8 mouse cellular contexts compared by ENCODE assay signal in the genomic region with DNA sequence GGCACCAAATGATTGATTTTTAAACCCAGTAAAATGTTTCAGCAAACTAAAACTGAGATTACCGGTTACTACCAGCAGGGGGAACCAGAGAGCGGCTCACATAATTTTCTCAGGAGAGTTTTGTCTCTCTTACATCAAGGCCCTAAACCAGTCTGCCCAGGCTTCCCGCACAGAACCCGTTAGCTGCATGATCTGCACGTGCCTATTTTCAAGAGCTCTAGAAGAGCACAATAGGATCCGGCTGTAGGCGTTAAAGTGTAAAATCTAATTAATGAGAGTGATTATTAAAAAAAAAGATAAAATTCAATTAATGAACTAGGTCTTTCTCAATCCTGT. TPM values are rescaled to one million over a fixed set of nuclear protein-coding genes. Genes with fewer than 3 reads are reported as not detected.
DNase-seq lines count a peak whose midpoint lies in the region; ATAC-seq and TF ChIP-seq lines count a peak whose summit lies in the region.

No protein-coding gene starts in this region.

- WGBS in embryonic facial prominence, embryonic 10.5 days = 9% methylated on average over 7 of the region's 7 CpGs

- peak; percentile 25; the same call in 1 of the 2 replicates for ATAC-seq in G1E (ENCODE audit: extremely low read depth, insufficient number of reproducible peaks, low FRiP score, poor library complexity, severe bottlenecking)
- ATAC-seq in inflammation-experienced regulatory T-cells, adult 6 months = no peak

- TF ChIP-seq CTCF in G1E (IDR thresholded peaks at IDR 0.05; ENCODE audit: low read depth, low read length) = peak; percentile 57

- H3K4me3 ChIP-seq in G1E (ENCODE audit: low read depth, low read length) = no peak overlapping the region
- no peak overlapping the region for H3K4me3 ChIP-seq in embryonic facial prominence, embryonic 10.5 days

- H3K27me3 ChIP-seq in G1E (ENCODE audit: insufficient read depth, low read length) = no peaks in the 10 kb centered on the region
- no peaks in the 10 kb centered on the region for H3K27me3 ChIP-seq in embryonic facial prominence, embryonic 10.5 days (replicated peaks; ENCODE audit: low read depth, poor library complexity, severe bottlenecking)

- intact Hi-C loops in heart, postnatal 14 days (cut with DNase I) = loop anchor here (2.0 to 5.0 kb wide), 6 partner anchors 42 to 292 kb away; partner anchors contain the start of genes Cped1 and Tspan12

- no peaks in the 10 kb centered on the region for H3K36me3 ChIP-seq in G1E (replicated peaks)
- H3K36me3 ChIP-seq in embryonic facial prominence, embryonic 10.5 days (replicated peaks) = peaks cover 35% of the 10 kb centered on the region

- no peaks in the 10 kb centered on the region for H3K9me3 ChIP-seq in G1E (replicated peaks)
- H3K9me3 ChIP-seq in embryonic facial prominence, embryonic 10.5 days = no peaks in the 10 kb centered on the region

- peak; percentile 30 for DNase-seq in G1E (ENCODE audit: low spot score)
- DNase-seq in adrenal gland, postnatal 25 days = peak; percentile 69
- peak; percentile 72 for DNase-seq in embryonic facial prominence, embryonic 10.5 days (ENCODE audit: low spot score)
- DNase-seq in heart, postnatal 14 days = peak; percentile 62 to 78
- peak; percentile 55 to 72 for DNase-seq in layer of hippocampus, adult 18-20 months (ENCODE audit: low spot score in 2 of 2)
- DNase-seq in lung, postnatal 10 days = peak; percentile 77
- DNase-seq in right cerebral cortex, postnatal 10 days (ENCODE audit: low spot score in 2 of 2) = peak; percentile 48 to 67

- peaks cover 28% of the 10 kb centered on the region for H3K4me1 ChIP-seq in G1E (ENCODE audit: insufficient read depth, low read depth, low read length)
- 0 out of 2 replicates have a peak, but pooled peaks cover 5% of the 10 kb centered on the region for H3K4me1 ChIP-seq in embryonic facial prominence, embryonic 10.5 days

- H3K27ac ChIP-seq in embryonic facial prominence, embryonic 10.5 days (replicated peaks) = no peak overlapping the region

RNA-seq across cellular contexts. Expression of gene Tspan12, which starts 57.3 kb away (rescaled TPM):
- total RNA-seq in G1E (2014; fragmentation: Nextera tagmentation) (1.9 TPM in 1 of 2 replicates, not detected in the other), G1E (2017) (1.2 and 1.9 TPM in 2 replicates)
- polyA plus RNA-seq in G1E (2012) = 0.08 and 0.10 TPM in 2 replicates
- total RNA-seq in adrenal gland, postnatal 25 days (2021) = 150 and 159 TPM in 2 replicates
- polyA plus RNA-seq in embryonic facial prominence, embryonic 10.5 days (2016; fragmentation: Nextera tagmentation; extraction: Ambion mirVana) = 63.8 and 64.9 TPM in 2 replicates
- 10 to 100 TPM; 83.0 to 85.3 TPM for total RNA-seq in heart, postnatal 14 days (2021)
- 10 to 100 TPM; 25.5 to 26.0 TPM for total RNA-seq in layer of hippocampus, adult 18-20 months (2021)
- polyA plus RNA-seq in inflammation-experienced regulatory T-cells, adult 6 months (2017; shearing (Covaris generic)) = not detected

Comparison
In these comparisons a context has a peak if more than half of its experiments do, and no peak if none do; other contexts are left out.
1. RNA of gene Tspan12, which starts 57.3 kb away (total RNA-seq): 150 to 159 TPM in adrenal gland, postnatal 25 days, 83.0 to 85.3 TPM in heart, postnatal 14 days and 25.5 to 26.0 TPM in layer of hippocampus, adult 18-20 months; 1.2 to 1.9 TPM in G1E; every median in the first group is over 4 times any median in the second.
2. Peak in every context shown above with its lines, with median percentiles within 50 percentile points of each other: DNase-seq.